Mouse (Mus musculus): ENCODE data around the gene Wdr3. TPM values are rescaled to one million over a fixed set of nuclear protein-coding genes. Genes with fewer than 3 reads are reported as not detected.

Wdr3 gene
- polyA plus RNA-seq, 1 experiment from 2014 or later: 61.1 TPM

DNA sequence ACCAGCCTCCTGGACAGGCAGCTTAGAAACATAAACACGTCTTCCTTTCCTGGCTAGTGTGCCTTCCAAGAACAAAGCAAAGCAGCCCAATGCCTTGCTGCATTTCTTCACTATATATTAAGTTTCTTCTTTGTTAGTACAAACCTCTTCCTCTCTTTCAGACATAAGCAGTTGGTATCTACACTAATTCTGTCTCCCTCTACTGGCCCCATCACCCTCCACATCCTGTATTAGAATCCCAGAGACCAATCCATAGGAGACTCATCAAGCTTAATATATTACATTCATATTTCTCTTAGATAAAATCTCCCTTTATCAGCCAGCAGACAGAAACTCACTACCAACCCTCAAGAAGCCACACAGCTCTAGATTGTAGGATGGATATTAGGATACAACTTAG, 39.8 kb downstream of the Wdr3 start:
- Histone ChIP-seq H3K9me3 (replicated peaks) (no peaks in the 10 kb centered on the region), H3K27me3 (ENCODE audit: low read depth, poor library complexity, severe bottlenecking) (no peaks in the 10 kb centered on the region), H3K4me3 (no peak overlapping the region), H3K36me3 (no peaks in the 10 kb centered on the region), H3K4me1 (no peaks in the 10 kb centered on the region), H3K27ac (replicated peaks) (no peak overlapping the region)
- 79% methylated on average over 1 of the region's 1 CpGs for WGBS
- no peak for DNase-seq (ENCODE audit: low spot score)

DNA sequence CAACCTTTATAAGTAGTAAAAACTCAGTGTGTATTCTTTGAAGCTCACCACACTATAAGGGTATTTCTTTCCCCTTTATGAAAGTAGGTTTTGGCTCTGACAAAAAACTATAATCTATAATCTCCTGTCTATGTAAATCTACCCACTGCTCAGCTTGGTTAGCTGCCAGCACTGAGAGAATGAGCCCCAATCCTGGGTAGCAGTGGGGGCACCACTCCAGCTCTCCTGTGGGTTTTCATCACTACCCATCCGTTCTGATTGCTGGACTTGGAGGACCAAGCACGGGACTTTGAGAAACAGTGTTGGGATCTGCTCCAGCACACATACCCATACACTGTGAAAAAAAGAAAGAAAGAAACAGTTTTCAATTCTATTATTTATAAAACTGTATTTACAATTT, 40.2 kb downstream of the Wdr3 start:
- Histone ChIP-seq H3K9me3 (replicated peaks) (no peaks in the 10 kb centered on the region), H3K27ac (replicated peaks) (no peak overlapping the region), H3K4me1 (no peaks in the 10 kb centered on the region), H3K4me3 (no peak overlapping the region), H3K36me3 (no peaks in the 10 kb centered on the region), H3K27me3 (ENCODE audit: low read depth, poor library complexity, severe bottlenecking) (no peaks in the 10 kb centered on the region)
- 75% methylated on average over 2 of the region's 2 CpGs for WGBS
- DNase-seq (ENCODE audit: low spot score): no peak

DNA sequence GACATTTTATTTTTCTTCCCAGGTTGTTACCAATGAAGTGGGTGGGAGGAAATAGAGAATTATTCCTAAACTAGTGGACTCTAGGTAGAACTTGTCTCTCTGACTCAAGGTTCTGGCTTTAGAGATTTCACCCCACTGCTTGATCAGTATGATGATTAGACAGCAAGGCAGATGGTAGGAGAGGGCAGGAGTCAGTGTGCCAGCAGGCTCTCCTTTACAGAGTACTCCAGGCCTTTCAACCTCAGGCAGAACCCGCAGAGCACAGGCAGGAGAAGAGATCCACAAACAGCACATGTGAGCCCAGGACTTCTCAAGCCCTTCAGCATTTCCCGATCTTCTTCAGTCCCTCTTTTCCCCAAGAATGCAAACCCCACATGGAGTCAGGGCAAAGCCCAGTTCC, 43.5 kb downstream of the Wdr3 start:
- Histone ChIP-seq H3K27me3 (ENCODE audit: low read depth, poor library complexity, severe bottlenecking) (no peaks in the 10 kb centered on the region), H3K36me3 (no peaks in the 10 kb centered on the region), H3K27ac (replicated peaks) (no peak overlapping the region), H3K4me3 (no peak overlapping the region), H3K4me1 (no peaks in the 10 kb centered on the region), H3K9me3 (replicated peaks) (no peaks in the 10 kb centered on the region)
- whole genome bisulfite sequencing: 75% methylated on average over 2 of the region's 2 CpGs
- DNase-seq (ENCODE audit: low spot score): no peak

DNA sequence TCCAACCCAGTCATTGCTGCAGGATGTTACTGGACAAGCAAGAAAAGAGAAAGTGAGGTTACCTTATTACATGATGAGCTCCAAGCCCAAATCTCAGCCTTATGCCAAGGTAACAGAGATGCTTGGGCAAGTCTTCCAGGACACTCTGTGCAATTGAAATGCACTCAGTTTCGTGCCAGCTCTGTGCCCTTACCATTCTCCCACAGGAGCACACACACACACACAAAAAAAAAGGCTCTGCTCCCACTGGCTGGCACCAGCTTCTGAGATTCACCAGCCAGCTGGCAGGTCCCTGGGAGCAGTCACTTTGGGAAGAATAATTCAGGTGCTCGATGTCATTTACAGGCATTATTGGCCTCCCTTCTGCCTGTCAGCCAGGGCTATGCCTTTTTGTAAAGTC, 55.5 kb downstream of the Wdr3 start:
- no peak for DNase-seq (ENCODE audit: low spot score)
- Histone ChIP-seq H3K27me3 (ENCODE audit: low read depth, poor library complexity, severe bottlenecking) (no peaks in the 10 kb centered on the region), H3K4me1 (no peaks in the 10 kb centered on the region), H3K36me3 (no peaks in the 10 kb centered on the region), H3K9me3 (replicated peaks) (no peaks in the 10 kb centered on the region), H3K27ac (replicated peaks) (no peak overlapping the region), H3K4me3 (no peak overlapping the region)
- 85% methylated on average over 2 of the region's 2 CpGs for WGBS

DNA sequence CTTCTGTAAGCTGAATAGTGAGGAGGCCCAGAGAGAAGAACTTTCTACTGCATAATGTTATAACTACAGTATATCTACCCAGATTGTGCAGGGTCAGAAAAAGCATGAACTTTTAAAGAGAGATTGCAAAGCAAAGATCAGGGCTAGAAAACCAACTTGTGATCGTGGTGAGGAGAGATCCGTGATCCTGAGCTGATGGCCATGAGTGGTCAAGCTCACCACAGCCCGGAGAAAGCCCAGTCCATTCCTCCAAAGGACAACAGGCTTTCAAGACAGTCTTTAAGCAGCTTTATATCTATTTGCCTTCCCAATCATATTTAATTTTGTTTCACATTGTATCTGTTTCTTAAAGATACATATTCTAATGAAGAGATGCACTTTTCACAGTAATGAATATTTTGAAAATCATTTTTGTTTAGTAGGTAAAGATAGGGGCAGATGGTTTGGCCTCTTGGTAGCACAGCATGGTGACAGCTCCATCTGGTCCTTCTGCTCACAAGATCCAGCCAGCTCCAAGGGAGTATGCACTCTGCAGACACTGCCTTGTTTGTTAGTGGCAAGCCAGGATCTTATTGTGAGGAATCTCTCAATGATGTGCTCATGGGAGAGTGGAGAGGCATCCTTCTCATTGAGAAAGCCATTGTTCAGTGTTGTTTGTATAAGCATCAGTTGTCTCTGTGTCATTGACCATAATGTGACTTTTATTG, 59.7 kb downstream of the Wdr3 start:
- WGBS: 95% methylated on average over 3 of the region's 3 CpGs

More for the DNA sequence above, 59.7 kb downstream of the Wdr3 start:
- no peak for DNase-seq (ENCODE audit: low spot score)
- Histone ChIP-seq H3K4me1 (no peaks in the 10 kb centered on the region), H3K9me3 (replicated peaks) (no peaks in the 10 kb centered on the region), H3K27ac (replicated peaks) (no peak overlapping the region), H3K36me3 (no peaks in the 10 kb centered on the region), H3K27me3 (ENCODE audit: low read depth, poor library complexity, severe bottlenecking) (no peaks in the 10 kb centered on the region), H3K4me3 (no peak overlapping the region)

Other genes with a start within 250 kb of the Wdr3 start
- 30.9 and 34.8 TPM in 2 replicates for gene Gdap2, start within 50 bp of the Wdr3 start, polyA plus RNA-seq (2016; fragmentation: Nextera tagmentation; extraction: Ambion mirVana)

All from midbrain, embryonic 10.5 days (tissue).